ENCODE assay signal across 8 mouse cellular contexts in the genomic region with DNA sequence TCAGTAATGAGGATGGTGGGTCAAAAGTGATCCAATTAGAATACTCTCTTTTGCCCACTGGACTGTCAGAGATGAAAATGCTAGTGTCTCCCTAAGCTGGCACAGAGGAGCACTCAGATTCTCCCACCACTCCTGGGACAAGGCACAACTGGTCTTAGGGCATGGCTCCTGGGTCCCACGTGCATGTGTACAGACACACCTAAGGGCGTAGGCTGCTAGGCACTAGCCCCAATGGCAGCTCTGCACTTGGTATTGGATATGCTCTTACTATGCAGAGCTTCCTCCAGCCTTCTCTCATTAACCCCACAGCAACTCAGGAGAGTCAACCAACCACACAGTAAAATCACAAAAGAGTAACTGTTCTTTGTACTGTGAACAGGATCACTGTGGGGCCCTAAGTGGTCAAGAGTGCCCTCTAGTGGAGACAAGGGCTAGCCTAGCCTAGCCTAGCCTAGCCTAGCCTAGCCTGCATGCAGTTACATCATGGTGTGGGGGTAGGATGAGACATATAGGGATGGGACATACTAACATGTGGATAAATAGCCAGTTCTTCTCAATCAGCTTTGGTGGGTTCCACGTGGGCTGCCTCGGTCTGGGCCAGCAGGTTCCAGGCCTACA. TPM values are rescaled to one million over a fixed set of nuclear protein-coding genes. Genes with fewer than 3 reads are reported as not detected.
DNase-seq lines count a peak whose midpoint lies in the region; ATAC-seq and TF ChIP-seq lines count a peak whose summit lies in the region.

No protein-coding gene starts in this region.

- no peak for TF ChIP-seq EP300 in MEL (IDR thresholded peaks at IDR 0.05; ENCODE audit: low read depth in 1 of 2, low read length in 2 of 2)

- ATAC-seq in hematopoietic stem cell, adult 5-6 weeks (replicated peaks in 1 of 2; ENCODE audit: insufficient read depth in 1 of 2, low FRiP score in 2 of 2, low TSS enrichment in 1 of 2, low read depth in 1 of 2, poor library complexity in 2 of 2, severe bottlenecking in 2 of 2), result peak; percentile 19 to 54; a peak in 1 of 4 replicates

- no peaks in the 10 kb centered on the region for H3K4me1 ChIP-seq in MEL (ENCODE audit: control insufficient read depth in 1 of 2, insufficient read depth in 2 of 2, low read length in 2 of 2)
- peaks cover 8% of the 10 kb centered on the region; the same call in 1 of the 2 replicates for H3K4me1 ChIP-seq in spleen, adult 2 months (ENCODE audit: control insufficient read depth, insufficient read depth, insufficient read length)

- H3K36me3 ChIP-seq in MEL (ENCODE audit: control insufficient read depth in 1 of 2, insufficient read depth in 2 of 2, low read length in 2 of 2), result no peaks in the 10 kb centered on the region; a peak in 2 of 4 replicates
- no peaks in the 10 kb centered on the region for H3K36me3 ChIP-seq in spleen, adult 2 months (ENCODE audit: control insufficient read depth, insufficient read depth, low read length)

- H3K27me3 ChIP-seq in MEL (ENCODE audit: control insufficient read depth in 1 of 2, insufficient read depth in 2 of 2, low read length in 2 of 2), result no peaks in the 10 kb centered on the region
- H3K27me3 ChIP-seq in spleen, adult 2 months (ENCODE audit: control insufficient read depth, insufficient read depth, low read length), result no peaks in the 10 kb centered on the region

- no peak overlapping the region for H3K9ac ChIP-seq in MEL (ENCODE audit: control insufficient read depth, low read depth, low read length, poor library complexity, severe bottlenecking)

- peak; percentile 76 to 82 (median 77) for TF ChIP-seq CTCF in MEL (IDR thresholded peaks at IDR 0.05 in 2 of 3, conservative IDR thresholded peaks at IDR 0.05 in 1 of 3; ENCODE audit: control insufficient read depth in 1 of 3, insufficient read depth in 1 of 3, low read depth in 2 of 3, low read length in 3 of 3, poor library complexity in 1 of 3, severe bottlenecking in 1 of 3)
- peak; percentile 46; the same call in 1 of the 2 replicates for TF ChIP-seq CTCF in spleen, adult 2 months (IDR thresholded peaks at IDR 0.05; ENCODE audit: extremely low read depth, insufficient read depth, insufficient read length, insufficient replicate concordance)

- H3K79me2 ChIP-seq in MEL (ENCODE audit: control insufficient read depth, insufficient read depth, low read length, poor library complexity), result peaks cover 14% of the 10 kb centered on the region; the same call in 1 of the 2 replicates

- TF ChIP-seq POLR2A in MEL (IDR thresholded peaks at IDR 0.05; ENCODE audit: control insufficient read depth in 1 of 2, insufficient read depth in 1 of 2, low read depth in 1 of 2, low read length in 2 of 2, poor library complexity in 1 of 2), result no peak
- TF ChIP-seq POLR2A in spleen, adult 2 months (IDR thresholded peaks at IDR 0.05; ENCODE audit: low read depth, low read length), result no peak

- no peak overlapping the region for H3K27ac ChIP-seq in MEL (ENCODE audit: control insufficient read depth, low read depth, low read length)
- no peak overlapping the region for H3K27ac ChIP-seq in spleen, adult 2 months (ENCODE audit: insufficient read depth, low read length)

- H3K4me3 ChIP-seq in MEL (ENCODE audit: control insufficient read depth in 1 of 2, insufficient read depth in 1 of 2, low read depth in 2 of 2, low read length in 2 of 2), result no peak overlapping the region
- H3K4me3 ChIP-seq in spleen, adult 2 months (ENCODE audit: extremely low read depth, insufficient read depth, insufficient read length), result no peak overlapping the region

- no peaks in the 10 kb centered on the region for H3K9me3 ChIP-seq in MEL (replicated peaks; ENCODE audit: insufficient read depth, low read length)

- 95% methylated on average over 4 of the region's 4 CpGs for WGBS in spleen, adult 2 months

- DNase-seq in A20 (ENCODE audit: low read depth, low spot score), result peak; percentile 59
- DNase-seq in MEL (ENCODE audit: low read depth, low spot score), result peak; percentile 65
- DNase-seq in cerebellum, postnatal 25 days, result peak; percentile 70 to 83
- DNase-seq in layer of hippocampus, adult 9-11 months, result peak; percentile 55
- DNase-seq in lung, postnatal 14 days, result peak; percentile 74
- DNase-seq in spleen, adult 2 months (ENCODE audit: low read depth in 1 of 2, low spot score in 2 of 2), result peak in 1 of 2 experiments; percentile 40
- no peak for DNase-seq in ovary, postnatal 14 days (ENCODE audit: low spot score)

- TF ChIP-seq RAD21 in MEL (IDR thresholded peaks at IDR 0.05; ENCODE audit: low read depth, low read length), result peak; percentile 45

TF ChIP-seq in MEL, 35 proteins besides CTCF, POLR2A, EP300 and RAD21:
- TF ChIP-seq USF1 (IDR thresholded peaks at IDR 0.05; ENCODE audit: low read depth, low read length), result no peak
- TF ChIP-seq TCF12 (IDR thresholded peaks at IDR 0.05; ENCODE audit: low read depth, low read length), result no peak
- no peak for TF ChIP-seq NRF1 (IDR thresholded peaks at IDR 0.05; ENCODE audit: insufficient read depth, low read depth, low read length, poor library complexity, severe bottlenecking)
- TF ChIP-seq TBP (IDR thresholded peaks at IDR 0.05; ENCODE audit: low read depth, low read length), result no peak
- TF ChIP-seq RCOR1 (IDR thresholded peaks at IDR 0.05; ENCODE audit: low read depth, low read length), result no peak
- no peak for TF ChIP-seq MYB (IDR thresholded peaks at IDR 0.05; ENCODE audit: low read depth, low read length)
- TF ChIP-seq GATA1 (IDR thresholded peaks at IDR 0.05; ENCODE audit: low read depth, low read length), result no peak
- TF ChIP-seq MYC (IDR thresholded peaks at IDR 0.05; ENCODE audit: low read depth, low read length), result no peak
- TF ChIP-seq MAZ (IDR thresholded peaks at IDR 0.05; ENCODE audit: low read depth, low read length), result 0 out of 2 replicates have a peak, but pooled peaks have one; percentile 25
- no peak for TF ChIP-seq ZNF384 (IDR thresholded peaks at IDR 0.05; ENCODE audit: low read depth, low read length)
- no peak for TF ChIP-seq E2F4 (IDR thresholded peaks at IDR 0.05; ENCODE audit: borderline replicate concordance, low read depth, low read length)
- TF ChIP-seq NELFE (IDR thresholded peaks at IDR 0.05; ENCODE audit: low read depth, low read length), result no peak
- no peak for TF ChIP-seq ZKSCAN1 (IDR thresholded peaks at IDR 0.05; ENCODE audit: low read depth, low read length)
- TF ChIP-seq UBTF (IDR thresholded peaks at IDR 0.05; ENCODE audit: borderline replicate concordance, insufficient read depth, low read depth, low read length), result no peak
- no peak for TF ChIP-seq TAL1 (IDR thresholded peaks at IDR 0.05; ENCODE audit: low read length)
- TF ChIP-seq ZC3H11A (IDR thresholded peaks at IDR 0.05; ENCODE audit: low read depth, low read length), result peak; percentile 19; the same call in 1 of the 2 replicates
- no peak for TF ChIP-seq ZMIZ1 (IDR thresholded peaks at IDR 0.05; ENCODE audit: low read depth, low read length)
- no peak for TF ChIP-seq BHLHE40 (IDR thresholded peaks at IDR 0.05; ENCODE audit: borderline replicate concordance, low read depth, low read length)
- no peak for TF ChIP-seq POLR2AphosphoS5 (IDR thresholded peaks at IDR 0.05; ENCODE audit: borderline replicate concordance, low read depth, low read length)
- TF ChIP-seq JUND (IDR thresholded peaks at IDR 0.05; ENCODE audit: low read depth, low read length), result no peak
- no peak for TF ChIP-seq MEF2A (IDR thresholded peaks at IDR 0.05; ENCODE audit: extremely low read depth, insufficient replicate concordance, low read depth, low read length, poor library complexity, severe bottlenecking)
- TF ChIP-seq SMC3 (IDR thresholded peaks at IDR 0.05; ENCODE audit: low read depth, low read length), result peak; percentile 51
TF ChIP-seq in MEL: peak in this region for 3.

RNA-seq across cellular contexts. Expression of a gene that starts 23.2 kb away (rescaled TPM):
- total RNA-seq in MEL (2012; rRNA removed), result 33.6 and 33.9 TPM in 2 replicates
- 10 to 100 TPM in 1 of 2 experiments, not detected in 1; 45.2 TPM for polyA plus RNA-seq in MEL (2012; ENCODE audit: insufficient read depth in 1 of 2, insufficient read length in 2 of 2, low read depth in 1 of 2, low replicate concordance in 2 of 2, missing spikeins in 1 of 2)
- total RNA-seq in hematopoietic stem cell, adult 5-6 weeks (2017), result 53.6 and 72.9 TPM in 2 replicates
- polyA plus RNA-seq in spleen, adult 2 months (2012; rRNA removed), result 26.7 and 28.2 TPM in 2 replicates

RNA-seq across cellular contexts. Expression of a gene that starts 58.0 kb away (rescaled TPM):
- total RNA-seq in MEL (2012; rRNA removed), result 0.20 and 0.23 TPM in 2 replicates
- polyA plus RNA-seq in MEL (2012; ENCODE audit: insufficient read depth in 1 of 2, insufficient read length in 2 of 2, low read depth in 1 of 2, low replicate concordance in 2 of 2, missing spikeins in 1 of 2), result under 1 TPM in 1 of 2 experiments, not detected in 1; 0.31 TPM
- 0.15 TPM in 1 of 2 replicates, not detected in the other for total RNA-seq in hematopoietic stem cell, adult 5-6 weeks (2017)
- 3.5 TPM in 2 replicates for polyA plus RNA-seq in spleen, adult 2 months (2012; rRNA removed)
